ENCODE assay signal across 8 mouse cellular contexts in genomic region chr1:131245089-131245856, GRCm38 (mm10). TPM values are rescaled to one million over a fixed set of nuclear protein-coding genes. Genes with fewer than 3 reads are reported as not detected.
A peak's percentile ranks its signal among the peaks of the same experiment; 100 is the strongest.
DNase-seq lines count a peak whose midpoint lies in the region; ATAC-seq and TF ChIP-seq lines count a peak whose summit lies in the region.

Gene Rassf5, minus strand, starts transcription at chr1:131245258.

- H3K4me1 ChIP-seq in embryonic facial prominence, embryonic 15.5 days: peaks cover 34% of the 10 kb centered on the region
- H3K4me1 ChIP-seq in heart, embryonic 10.5 days: peaks cover 62% of the 10 kb centered on the region
- H3K4me1 ChIP-seq in kidney, embryonic 14.5 days (ENCODE audit: control insufficient read depth, insufficient read depth, low read length): peaks cover 13% of the 10 kb centered on the region
- 0 out of 2 replicates have a peak, but pooled peaks cover 3% of the 10 kb centered on the region for H3K4me1 ChIP-seq in midbrain, postnatal 0 days (ENCODE audit: insufficient read depth, low read length)

- TF ChIP-seq CTCF in midbrain, postnatal 0 days (IDR thresholded peaks at IDR 0.05): no peak

- no peak within 1 kb of the TSS for H3K27ac ChIP-seq in embryonic facial prominence, embryonic 15.5 days (replicated peaks)
- peak within 1 kb of the TSS; percentile 85 for H3K27ac ChIP-seq in heart, embryonic 10.5 days
- H3K27ac ChIP-seq in kidney, embryonic 14.5 days (ENCODE audit: low read depth, low read length): no peak within 1 kb of the TSS
- peak within 1 kb of the TSS; percentile 63 for H3K27ac ChIP-seq in midbrain, postnatal 0 days (ENCODE audit: low read depth, low read length)

- H3K27me3 ChIP-seq in embryonic facial prominence, embryonic 15.5 days: peaks cover 40% of the 10 kb centered on the region
- peaks cover 54% of the 10 kb centered on the region; the same call in 1 of the 2 replicates for H3K27me3 ChIP-seq in heart, embryonic 10.5 days (ENCODE audit: insufficient read depth, poor library complexity, severe bottlenecking)
- H3K27me3 ChIP-seq in kidney, embryonic 14.5 days (ENCODE audit: control insufficient read depth, insufficient read depth, low read length): peaks cover 26% of the 10 kb centered on the region
- 0 out of 2 replicates have a peak, but pooled peaks cover 5% of the 10 kb centered on the region for H3K27me3 ChIP-seq in midbrain, postnatal 0 days (ENCODE audit: insufficient read depth, low read length)

- no peaks in the 10 kb centered on the region for H3K9me3 ChIP-seq in embryonic facial prominence, embryonic 15.5 days (replicated peaks)
- no peaks in the 10 kb centered on the region for H3K9me3 ChIP-seq in heart, embryonic 10.5 days
- no peaks in the 10 kb centered on the region for H3K9me3 ChIP-seq in kidney, embryonic 14.5 days (ENCODE audit: control insufficient read depth, low read length)
- H3K9me3 ChIP-seq in midbrain, postnatal 0 days (ENCODE audit: low read length): no peaks in the 10 kb centered on the region

- ATAC-seq in embryonic facial prominence, embryonic 15.5 days (ENCODE audit: insufficient number of reproducible peaks, low FRiP score, low TSS enrichment, low read depth): 0 out of 2 replicates have a peak, but pooled peaks have one; percentile 9
- peak; percentile 70 for ATAC-seq in kidney, embryonic 14.5 days (ENCODE audit: low FRiP score, low TSS enrichment)
- peak; percentile 71 for ATAC-seq in midbrain, postnatal 0 days (ENCODE audit: low FRiP score)

- peak within 1 kb of the TSS; percentile 99 for H3K4me2 ChIP-seq in embryonic facial prominence, embryonic 15.5 days (replicated peaks)
- H3K4me2 ChIP-seq in kidney, embryonic 14.5 days (replicated peaks; ENCODE audit: low read depth, low read length): peak within 1 kb of the TSS; percentile 99
- H3K4me2 ChIP-seq in midbrain, postnatal 0 days (ENCODE audit: low read depth, low read length, poor library complexity, severe bottlenecking): peak within 1 kb of the TSS; percentile 94

- H3K9ac ChIP-seq in embryonic facial prominence, embryonic 15.5 days: peak within 1 kb of the TSS; percentile 44
- peak within 1 kb of the TSS; percentile 66 for H3K9ac ChIP-seq in kidney, embryonic 14.5 days (ENCODE audit: low read depth, low read length)
- H3K9ac ChIP-seq in midbrain, postnatal 0 days (replicated peaks; ENCODE audit: low read length, poor library complexity, severe bottlenecking): peak within 1 kb of the TSS; percentile 94

- DNase-seq in 3134 (ENCODE audit: extremely low read depth, insufficient read length, low spot score): peak; percentile 88
- peak; percentile 91 for DNase-seq in adrenal gland, postnatal 14 days
- peak; percentile 85 for DNase-seq in heart, embryonic 10.5 days (ENCODE audit: low spot score)
- peak; percentile 51 for DNase-seq in liver
- DNase-seq in midbrain, postnatal 0 days (ENCODE audit: low spot score): peak; percentile 62
- peak; percentile 53 to 59 for DNase-seq in spleen, postnatal 36 days (ENCODE audit: low spot score in 2 of 2)

- WGBS in embryonic facial prominence, embryonic 15.5 days: 1% methylated on average over 60 of the region's 60 CpGs
- under 1% methylated on average over 56 of the region's 60 CpGs for WGBS in heart, embryonic 10.5 days
- 1% methylated on average over 40 of the region's 60 CpGs for WGBS in kidney, embryonic 14.5 days
- 1% methylated on average over 45 of the region's 60 CpGs for WGBS in midbrain, postnatal 0 days

- H3K36me3 ChIP-seq in embryonic facial prominence, embryonic 15.5 days: no peaks in the 10 kb centered on the region
- no peaks in the 10 kb centered on the region for H3K36me3 ChIP-seq in heart, embryonic 10.5 days
- no peaks in the 10 kb centered on the region for H3K36me3 ChIP-seq in kidney, embryonic 14.5 days (ENCODE audit: control insufficient read depth, insufficient read depth, low read length)
- no peaks in the 10 kb centered on the region for H3K36me3 ChIP-seq in midbrain, postnatal 0 days (ENCODE audit: insufficient read depth, low read length)

- peak within 1 kb of the TSS; percentile 61 for H3K4me3 ChIP-seq in embryonic facial prominence, embryonic 15.5 days (replicated peaks)
- peak within 1 kb of the TSS; percentile 79 for H3K4me3 ChIP-seq in heart, embryonic 10.5 days
- H3K4me3 ChIP-seq in kidney, embryonic 14.5 days (ENCODE audit: low read length): peak within 1 kb of the TSS; percentile 68
- H3K4me3 ChIP-seq in midbrain, postnatal 0 days (ENCODE audit: low read depth, low read length): peak within 1 kb of the TSS; percentile 83

RNA-seq across cellular contexts. Expression of gene Rassf5, which starts in this region (rescaled TPM):
- total RNA-seq in adrenal gland, postnatal 14 days (2021): 9.7 and 18.1 TPM in 2 replicates
- polyA plus RNA-seq in embryonic facial prominence, embryonic 15.5 days (2015; fragmentation: Nextera tagmentation; extraction: Ambion mirVana): 4.6 and 4.8 TPM in 2 replicates
- polyA plus RNA-seq in heart, embryonic 10.5 days (2016; fragmentation: Nextera tagmentation; extraction: Ambion mirVana): 44.4 and 64.0 TPM in 2 replicates
- polyA plus RNA-seq in kidney, embryonic 14.5 days (2014; fragmentation: Nextera tagmentation; extraction: Ambion mirVana): 1.6 and 1.8 TPM in 2 replicates
- 9.0 and 13.5 TPM in 2 replicates for total RNA-seq in midbrain, postnatal 0 days (2014; rRNA removed)
- polyA plus RNA-seq in midbrain, postnatal 0 days (2015; fragmentation: Nextera tagmentation; extraction: Ambion mirVana): 4.9 and 5.8 TPM in 2 replicates

Comparison
In these comparisons a context has a peak if more than half of its experiments do, and no peak if none do; other contexts are left out.
1. ATAC-seq: peak in every context shown above with its lines; median percentile 71 in midbrain, postnatal 0 days; 70 in kidney, embryonic 14.5 days; 9 in embryonic facial prominence, embryonic 15.5 days.
2. H3K27ac ChIP-seq: peak in heart, embryonic 10.5 days (single experiment) and midbrain, postnatal 0 days (single experiment); none in embryonic facial prominence, embryonic 15.5 days (single experiment) and kidney, embryonic 14.5 days (single experiment).
3. H3K9ac ChIP-seq: peak in every context shown above with its lines; median percentile 94 in midbrain, postnatal 0 days; 66 in kidney, embryonic 14.5 days; 44 in embryonic facial prominence, embryonic 15.5 days.
4. Peak in every context shown above with its lines, with median percentiles within 50 percentile points of each other: DNase-seq, H3K4me2 ChIP-seq and H3K4me3 ChIP-seq.